Mouse (Mus musculus): ENCODE measurements around the gene Wipf2. TPM values are rescaled to one million over a fixed set of nuclear protein-coding genes. Genes with fewer than 3 reads are reported as not detected.

The Wipf2 gene
- total and polyA plus RNA-seq, 2 experiments from 2014 or later, result 3.8 to 9.2 TPM

DNA sequence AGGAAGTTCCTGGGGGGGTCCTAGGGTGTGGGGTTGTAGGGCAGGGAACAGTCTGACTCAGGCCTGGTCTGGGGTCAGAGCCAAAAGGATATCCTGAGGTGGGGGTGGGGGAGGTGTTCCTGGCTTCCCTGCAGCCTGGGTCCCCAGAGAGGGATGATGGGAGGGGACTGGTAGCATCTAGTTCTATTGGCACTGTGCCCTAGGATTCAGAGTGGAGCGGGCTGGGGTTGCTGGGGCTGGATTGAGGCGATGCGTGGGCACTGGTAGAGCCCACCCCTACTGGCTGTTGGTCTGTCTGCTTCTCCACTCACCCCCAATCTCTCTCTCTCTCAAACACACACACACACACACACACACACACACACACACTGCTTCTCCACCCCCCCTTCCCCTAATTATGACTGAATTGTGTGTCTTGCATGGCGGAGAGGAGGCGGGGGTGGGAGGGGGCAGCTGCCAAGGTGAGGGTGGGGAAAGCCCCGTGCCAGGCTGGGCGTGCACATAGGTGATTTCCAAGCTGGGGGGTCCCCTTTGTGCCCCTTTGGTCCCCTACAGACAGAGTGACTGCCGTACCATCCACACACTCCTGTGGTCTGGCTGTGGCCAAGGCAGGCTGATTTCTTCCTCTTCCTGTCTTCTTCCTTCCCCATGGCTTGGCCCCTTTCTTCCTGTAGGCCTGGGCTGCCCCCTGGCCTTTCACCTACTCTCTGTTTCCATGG, 79.6 kb downstream of the Wipf2 start:
- H3K4me2 ChIP-seq (ENCODE audit: low read depth, low read length, poor library complexity, severe bottlenecking), result no peak overlapping the region
- no peaks in the 10 kb centered on the region for H3K36me3 ChIP-seq (ENCODE audit: insufficient read depth, low read length)
- DNase-seq (ENCODE audit: low spot score) (no peak), ATAC-seq (ENCODE audit: low FRiP score) (0 out of 2 replicates have a peak, but pooled peaks have one; percentile 6)
- 59% methylated on average over 8 of the region's 8 CpGs for WGBS
- H3K9me3 ChIP-seq (ENCODE audit: low read length), result no peaks in the 10 kb centered on the region
- no peak overlapping the region for H3K9ac ChIP-seq (replicated peaks; ENCODE audit: low read length, poor library complexity, severe bottlenecking)
- no peak for TF ChIP-seq CTCF (IDR thresholded peaks at IDR 0.05)
- no peak overlapping the region for H3K4me3 ChIP-seq (ENCODE audit: low read depth, low read length)
- H3K4me1 ChIP-seq (ENCODE audit: insufficient read depth, low read length), result peaks cover 10% of the 10 kb centered on the region; the same call in 1 of the 2 replicates
- H3K27me3 ChIP-seq (ENCODE audit: insufficient read depth, low read length), result no peaks in the 10 kb centered on the region
- peak overlapping the region; percentile 44 for H3K27ac ChIP-seq (ENCODE audit: low read depth, low read length)

DNA sequence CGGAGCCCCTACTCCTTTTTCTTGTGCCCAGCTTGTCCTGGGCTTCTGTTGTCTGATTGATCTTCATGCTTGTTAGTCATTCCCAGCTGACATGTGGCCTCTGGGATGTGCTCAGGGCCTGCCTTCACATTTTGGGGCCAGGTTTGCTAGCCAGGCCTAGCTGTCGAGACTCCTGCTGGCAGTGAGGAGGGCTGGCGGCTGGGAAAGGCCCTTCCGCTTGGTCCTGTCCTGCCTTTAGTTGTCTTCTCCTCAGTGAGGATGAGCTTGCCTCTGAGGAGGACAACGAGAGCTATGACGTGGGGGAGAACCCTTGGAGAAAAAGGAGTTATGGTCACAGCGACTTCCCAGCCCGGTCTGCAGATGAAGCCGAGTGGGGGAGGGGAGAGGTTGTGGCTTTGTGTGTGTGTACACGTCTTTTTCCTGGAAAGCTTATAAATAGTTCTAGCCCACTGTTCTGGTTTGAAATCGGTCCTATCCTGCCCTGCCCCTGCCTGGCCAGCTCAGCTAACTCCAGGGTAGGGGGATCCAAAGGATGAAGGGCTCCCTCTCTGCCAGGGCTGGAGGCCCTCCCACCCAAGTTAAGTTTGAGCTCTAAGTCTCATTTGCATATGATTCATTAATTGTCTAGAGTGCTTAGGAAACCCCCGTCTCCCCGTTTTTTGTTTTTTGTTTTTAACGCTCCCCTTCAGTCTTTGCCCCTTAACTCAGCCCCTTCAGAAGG, 80.5 kb downstream of the Wipf2 start:
- H3K4me2 ChIP-seq (ENCODE audit: low read depth, low read length, poor library complexity, severe bottlenecking), result no peak overlapping the region
- no peaks in the 10 kb centered on the region for H3K27me3 ChIP-seq (ENCODE audit: insufficient read depth, low read length)
- peaks cover 8% of the 10 kb centered on the region; the same call in 1 of the 2 replicates for H3K4me1 ChIP-seq (ENCODE audit: insufficient read depth, low read length)
- DNase-seq (ENCODE audit: low spot score), result no peak
- H3K9me3 ChIP-seq (ENCODE audit: low read length), result no peaks in the 10 kb centered on the region
- WGBS, result 32% methylated on average over 14 of the region's 14 CpGs
- no peaks in the 10 kb centered on the region for H3K36me3 ChIP-seq (ENCODE audit: insufficient read depth, low read length)
- H3K4me3 ChIP-seq (ENCODE audit: low read depth, low read length), result no peak overlapping the region
- no peak for ATAC-seq (ENCODE audit: low FRiP score)
- H3K27ac ChIP-seq (ENCODE audit: low read depth, low read length), result no peak overlapping the region
- no peak overlapping the region for H3K9ac ChIP-seq (replicated peaks; ENCODE audit: low read length, poor library complexity, severe bottlenecking)
- TF ChIP-seq CTCF (IDR thresholded peaks at IDR 0.05), result no peak

DNA sequence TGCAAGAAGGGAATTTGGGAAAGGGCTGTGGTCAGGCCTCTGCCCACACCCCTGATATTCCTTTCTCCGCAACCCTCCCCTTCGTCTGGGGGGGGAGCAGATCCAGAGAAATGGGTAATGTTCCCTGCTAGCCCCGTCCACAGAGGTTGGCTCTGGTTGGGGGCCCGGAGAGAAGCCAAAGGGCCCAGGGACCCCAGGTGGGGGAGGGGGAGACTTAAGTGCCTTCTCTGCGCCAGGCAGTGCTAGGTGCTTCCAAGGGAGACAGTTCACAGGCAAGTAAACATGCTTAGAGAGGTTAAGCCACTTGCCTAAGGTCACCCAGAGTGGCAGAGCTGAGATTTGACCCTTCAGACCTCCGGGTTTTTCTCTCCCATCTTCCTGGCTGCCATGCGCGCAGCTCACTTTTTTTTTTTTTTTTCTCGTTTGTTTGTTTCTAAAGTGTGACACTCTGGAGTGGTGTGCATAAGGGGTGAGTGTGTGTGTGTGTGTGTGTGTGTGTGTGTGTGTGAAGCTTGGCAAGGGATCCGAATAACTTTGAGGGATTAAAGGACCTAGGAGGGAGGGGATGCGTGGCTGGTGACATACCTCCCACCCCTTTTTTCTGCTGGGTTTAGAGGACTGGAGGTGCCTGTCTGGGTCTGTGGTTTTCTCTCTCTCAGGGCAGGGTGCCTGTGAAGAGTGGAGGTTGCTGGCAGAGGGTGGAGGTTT, 81.6 kb downstream of the Wipf2 start:
- H3K27me3 ChIP-seq (ENCODE audit: insufficient read depth, low read length), result no peaks in the 10 kb centered on the region
- ATAC-seq (ENCODE audit: low FRiP score) (no peak), DNase-seq (ENCODE audit: low spot score) (no peak)
- no peak overlapping the region for H3K9ac ChIP-seq (replicated peaks; ENCODE audit: low read length, poor library complexity, severe bottlenecking)
- H3K27ac ChIP-seq (ENCODE audit: low read depth, low read length), result no peak overlapping the region
- H3K4me1 ChIP-seq (ENCODE audit: insufficient read depth, low read length), result peaks cover 8% of the 10 kb centered on the region; the same call in 1 of the 2 replicates
- H3K36me3 ChIP-seq (ENCODE audit: insufficient read depth, low read length), result no peaks in the 10 kb centered on the region
- TF ChIP-seq CTCF (IDR thresholded peaks at IDR 0.05), result no peak
- H3K4me2 ChIP-seq (ENCODE audit: low read depth, low read length, poor library complexity, severe bottlenecking), result no peak overlapping the region
- no peak overlapping the region for H3K4me3 ChIP-seq (ENCODE audit: low read depth, low read length)
- whole genome bisulfite sequencing, result 28% methylated on average over 11 of the region's 11 CpGs
- H3K9me3 ChIP-seq (ENCODE audit: low read length), result no peaks in the 10 kb centered on the region

DNA sequence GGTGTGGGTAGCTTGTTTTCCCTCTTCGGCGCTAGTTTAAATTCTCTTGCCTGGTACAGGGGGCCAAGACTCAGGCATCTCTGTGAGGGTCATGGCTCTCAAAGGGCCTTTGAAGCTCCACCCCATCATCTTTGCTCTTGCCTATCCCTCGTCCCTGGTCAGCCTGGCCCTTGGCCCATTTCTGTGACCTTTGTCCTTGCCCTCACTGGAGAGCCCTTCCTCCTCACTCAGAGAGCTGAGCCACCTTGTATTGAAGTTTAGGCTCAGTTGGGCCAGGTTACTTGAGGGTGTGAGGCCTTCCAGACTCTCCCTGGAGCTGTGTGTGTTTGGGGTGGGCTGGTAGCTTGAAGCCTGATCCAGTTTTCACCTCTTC, 82.2 kb downstream of the Wipf2 start:
- WGBS, result 59% methylated on average over 3 of the region's 3 CpGs
- Histone ChIP-seq H3K36me3 (ENCODE audit: insufficient read depth, low read length) (no peaks in the 10 kb centered on the region), H3K9me3 (ENCODE audit: low read length) (no peaks in the 10 kb centered on the region), H3K4me3 (ENCODE audit: low read depth, low read length) (no peak overlapping the region), H3K4me2 (ENCODE audit: low read depth, low read length, poor library complexity, severe bottlenecking) (no peak overlapping the region), H3K27me3 (ENCODE audit: insufficient read depth, low read length) (no peaks in the 10 kb centered on the region), H3K27ac (ENCODE audit: low read depth, low read length) (no peak overlapping the region), H3K4me1 (ENCODE audit: insufficient read depth, low read length) (peaks cover 8% of the 10 kb centered on the region; the same call in 1 of the 2 replicates), H3K9ac (replicated peaks; ENCODE audit: low read length, poor library complexity, severe bottlenecking) (no peak overlapping the region)
- TF ChIP-seq CTCF (IDR thresholded peaks at IDR 0.05), result no peak
- no peak for ATAC-seq (ENCODE audit: low FRiP score)
- DNase-seq (ENCODE audit: low spot score), result no peak

DNA sequence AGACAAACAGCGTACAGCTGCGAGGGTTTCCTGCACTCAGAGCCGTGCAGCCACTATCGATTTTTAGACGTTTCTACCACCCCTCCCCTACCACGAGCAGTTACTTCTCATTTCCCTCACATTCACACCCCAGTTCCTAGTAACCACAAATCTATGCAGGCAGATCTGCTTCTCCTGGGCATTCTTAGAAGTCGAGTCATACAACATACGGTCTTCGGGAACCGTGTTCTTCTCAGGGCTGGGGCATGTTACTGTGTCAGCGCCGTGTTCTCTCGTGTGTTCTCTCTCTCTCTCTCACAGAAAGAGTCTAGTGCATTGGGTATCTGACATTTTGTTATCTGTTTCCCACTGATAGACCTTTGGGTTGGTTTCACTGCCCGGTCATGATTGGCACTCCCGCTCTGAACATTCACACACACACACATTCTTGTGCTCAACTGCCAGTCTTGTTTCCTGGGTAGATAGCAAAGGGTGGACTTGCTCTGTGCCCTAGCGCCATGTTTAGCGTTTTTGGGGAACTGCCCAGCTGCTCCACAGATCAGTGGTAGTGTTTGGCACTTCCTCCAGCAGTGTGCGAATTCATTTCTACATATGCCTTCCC, 84.6 kb downstream of the Wipf2 start:
- WGBS, result 89% methylated on average over 18 of the region's 18 CpGs
- H3K4me1 ChIP-seq (ENCODE audit: insufficient read depth, low read length), result no peaks in the 10 kb centered on the region
- no peak for ATAC-seq (ENCODE audit: low FRiP score)

More for the DNA sequence above, 84.6 kb downstream of the Wipf2 start:
- H3K27ac ChIP-seq (ENCODE audit: low read depth, low read length), result no peak overlapping the region
- no peak overlapping the region for H3K4me3 ChIP-seq (ENCODE audit: low read depth, low read length)
- no peaks in the 10 kb centered on the region for H3K27me3 ChIP-seq (ENCODE audit: insufficient read depth, low read length)
- no peak for TF ChIP-seq CTCF (IDR thresholded peaks at IDR 0.05)
- no peak overlapping the region for H3K9ac ChIP-seq (replicated peaks; ENCODE audit: low read length, poor library complexity, severe bottlenecking)
- H3K4me2 ChIP-seq (ENCODE audit: low read depth, low read length, poor library complexity, severe bottlenecking), result no peak overlapping the region
- H3K9me3 ChIP-seq (ENCODE audit: low read length), result no peaks in the 10 kb centered on the region
- no peaks in the 10 kb centered on the region for H3K36me3 ChIP-seq (ENCODE audit: insufficient read depth, low read length)
- DNase-seq (ENCODE audit: low spot score), result no peak
